Mouse (Mus musculus): ENCODE results near the gene Nemf.

Nemf gene

DNA sequence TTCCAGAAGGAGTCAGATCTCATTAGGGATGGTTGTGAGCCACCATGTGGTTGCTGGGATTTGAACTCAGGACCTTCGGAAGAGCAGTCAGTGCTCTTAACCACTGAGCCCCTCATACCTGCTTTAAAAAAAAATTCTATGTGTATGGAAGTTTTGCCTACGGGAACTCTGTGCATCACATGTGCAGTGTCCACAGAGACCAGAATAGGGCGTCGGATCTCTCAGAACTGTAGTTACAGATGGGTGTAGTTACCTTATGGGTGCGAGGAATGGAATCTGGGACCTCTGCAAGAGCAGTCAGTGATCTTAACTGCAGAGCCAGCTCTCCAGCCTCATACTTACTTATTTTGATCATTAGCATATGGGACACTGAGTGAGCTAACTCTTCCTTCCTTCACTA, 94.7 kb downstream of the Nemf start:
- in situ Hi-C loops (cut with MboI, MseI) = no loop called here

Measured in regulatory T cell (primary cell).